Mouse (Mus musculus) liver, adult 2 months (tissue): ENCODE measurements around the gene Nicn1. TPM values are rescaled to one million over a fixed set of nuclear protein-coding genes. Genes with fewer than 3 reads are reported as not detected.
A peak's percentile ranks its signal among the peaks of the same experiment; 100 is the strongest.

Source experiments
- DNase-seq: peaks from one replicate; pipeline ENCODE4 v3.0.0-alpha.2; 2011; ENCODE audit warnings: low read depth, low spot score; ENCODE audit errors: extremely low read depth
- H3K27ac ChIP-seq: fragments of 200-500 bp; replicated peaks from 2 replicates; pipeline ENCODE4 v1.5.1; 2012; ENCODE audit warnings: low read depth, mild to moderate bottlenecking, control low read depth, inconsistent platforms, low read length; ENCODE audit not compliant: insufficient read depth
- H3K27me3 ChIP-seq: fragments of 200-500 bp; 2 replicates; pipeline ENCODE4 v1.6.1; 2012; ENCODE audit warnings: mild to moderate bottlenecking, moderate library complexity, low read length, inconsistent platforms; ENCODE audit not compliant: control insufficient read depth, insufficient read depth
- H3K36me3 ChIP-seq: fragments of 200-500 bp; 2 replicates; pipeline ENCODE4 v1.6.1; 2012; ENCODE audit warnings: low read length, inconsistent platforms; ENCODE audit not compliant: control insufficient read depth, insufficient read depth
- H3K4me1 ChIP-seq: fragments of 200-500 bp; 2 replicates; pipeline ENCODE4 v1.6.1; 2011; ENCODE audit warnings: low read length; ENCODE audit not compliant: control insufficient read depth, insufficient read depth
- H3K4me3 ChIP-seq: fragments of 200-500 bp; 2 replicates; pipeline ENCODE4 v1.5.1; 2011; ENCODE audit warnings: low read depth, mild to moderate bottlenecking, control low read depth, low read length, moderate library complexity; ENCODE audit not compliant: insufficient read depth
- H3K79me2 ChIP-seq: fragments of 200-500 bp; 2 replicates; pipeline ENCODE4 v1.6.1; 2012; ENCODE audit warnings: inconsistent platforms, mild to moderate bottlenecking, low read length, moderate library complexity; ENCODE audit not compliant: control insufficient read depth, insufficient read depth
- H3K9ac ChIP-seq: fragments of 200-500 bp; 2 replicates; pipeline ENCODE4 v1.6.1; 2012; ENCODE audit warnings: low read depth, mild to moderate bottlenecking, control low read depth, inconsistent platforms, low read length
- CTCF ChIP-seq: fragments of 200-500 bp; IDR thresholded peaks from 2 replicates; pipeline ENCODE4 v1.5.1; 2011; ENCODE audit warnings: low read depth, low read length, control low read depth
- POLR2A ChIP-seq: fragments of 200-500 bp; IDR thresholded peaks from 2 replicates; pipeline ENCODE4 v1.6.1; 2011; ENCODE audit warnings: low read length, control low read depth; ENCODE audit not compliant: insufficient read depth; ENCODE audit errors: extremely low read depth
- WGBS: fragments of 180-500 bp; shearing (Covaris S2); methylation state at CpG from one replicate; pipeline ENCODE4 v1.1.7; 2018; 5-methylcytosine and 5-hydroxymethylcytosine counted together
- polyA plus RNA-seq: library from polyadenylated mRNA; depleted of rRNA; stranded (reverse); fragments of >200 nt; gene quantifications from 2 replicates; pipeline ENCODE4 v1.2.3, GENCODE M21; 2012; rRNA removed
- total RNA-seq: library from RNA; depleted of rRNA; stranded (reverse); fragments of >200 nt; gene quantifications from 2 replicates; pipeline ENCODE4 v1.2.3, GENCODE M21; 2014; rRNA removed

The Nicn1 gene
- total and polyA plus RNA-seq, 2 experiments: 5.8 to 15.9 TPM

- H3K27me3 ChIP-seq: no peaks in the 10 kb centered on the region
- H3K27ac ChIP-seq: peak overlapping the region; percentile 99
- H3K4me1 ChIP-seq: peaks cover 25% of the 10 kb centered on the region
- peaks cover 12% of the 10 kb centered on the region for H3K36me3 ChIP-seq
- TF ChIP-seq POLR2A (no peak), CTCF (no peak)
- peak overlapping the region; percentile 86 for H3K4me3 ChIP-seq
- peaks cover 4% of the 10 kb centered on the region; the same call in 1 of the 2 replicates for H3K79me2 ChIP-seq
- H3K9ac ChIP-seq: peak overlapping the region; percentile 68
- DNase-seq: no peak
Observed at GRCm38 (mm10) chr9:108341801-108342200, 51.6 kb downstream of the Nicn1 start.

GRCm38 (mm10) chr9:108342301-108342831 is 52.1 kb downstream of the Nicn1 start:
- Histone ChIP-seq H3K9ac (no peak overlapping the region), H3K4me3 (no peak overlapping the region), H3K36me3 (peaks cover 12% of the 10 kb centered on the region), H3K4me1 (peaks cover 25% of the 10 kb centered on the region), H3K79me2 (peaks cover 4% of the 10 kb centered on the region; the same call in 1 of the 2 replicates), H3K27me3 (no peaks in the 10 kb centered on the region), H3K27ac (peak overlapping the region; percentile 99)
- peak; percentile 100 for DNase-seq
- under 1% methylated on average over 5 of the region's 5 CpGs for WGBS
- TF ChIP-seq POLR2A (no peak), CTCF (no peak)

GRCm38 (mm10) chr9:108343331-108343730 is 53.1 kb downstream of the Nicn1 start:
- H3K4me1 ChIP-seq: peaks cover 25% of the 10 kb centered on the region

DNA sequence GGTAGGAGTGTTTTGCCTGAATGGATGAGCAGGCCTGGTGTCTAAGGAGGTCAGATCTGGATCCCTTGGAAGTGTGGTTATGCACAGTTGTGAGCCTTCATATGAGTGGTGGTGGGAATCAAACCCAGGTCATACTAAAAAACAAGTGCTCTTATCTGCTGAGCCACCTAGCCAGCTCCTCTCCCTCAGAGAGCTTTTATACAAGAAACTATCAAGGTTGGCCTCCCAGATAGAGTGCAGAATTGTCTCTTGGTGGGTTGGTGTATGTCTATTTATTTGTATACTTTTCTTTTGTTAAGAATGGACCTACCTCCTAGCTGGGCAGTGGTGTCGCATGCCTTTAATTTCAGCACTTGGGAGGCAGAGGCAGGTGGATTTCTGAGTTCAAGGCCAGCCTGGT is 53.6 kb downstream of the Nicn1 start:
- H3K27ac ChIP-seq: peak overlapping the region; percentile 90
- 21% methylated on average over 1 of the region's 1 CpGs for WGBS
- H3K4me3 ChIP-seq: no peak overlapping the region
- H3K79me2 ChIP-seq: peaks cover 4% of the 10 kb centered on the region; the same call in 1 of the 2 replicates
- peaks cover 24% of the 10 kb centered on the region for H3K4me1 ChIP-seq
- no peak overlapping the region for H3K9ac ChIP-seq
- no peak for DNase-seq
- peaks cover 10% of the 10 kb centered on the region for H3K36me3 ChIP-seq
- H3K27me3 ChIP-seq: no peaks in the 10 kb centered on the region
- TF ChIP-seq POLR2A: no peak
- TF ChIP-seq CTCF: no peak

More at GRCm38 (mm10) chr9:108343331-108343730, 53.1 kb downstream of the Nicn1 start:
- Histone ChIP-seq H3K27me3 (no peaks in the 10 kb centered on the region), H3K27ac (peak overlapping the region; percentile 90), H3K4me3 (no peak overlapping the region), H3K79me2 (peaks cover 4% of the 10 kb centered on the region; the same call in 1 of the 2 replicates), H3K9ac (peak overlapping the region; percentile 54), H3K36me3 (peaks cover 10% of the 10 kb centered on the region)
- TF ChIP-seq POLR2A (no peak), CTCF (no peak)
- WGBS: 36% methylated on average over 3 of the region's 3 CpGs
- DNase-seq: peak; percentile 68

GRCm38 (mm10) chr9:108344471-108344870 is 54.2 kb downstream of the Nicn1 start:
- H3K79me2 ChIP-seq: peaks cover 10% of the 10 kb centered on the region; the same call in 1 of the 2 replicates
- TF ChIP-seq CTCF: no peak
- no peak for TF ChIP-seq POLR2A
- DNase-seq: peak; percentile 92
- peak overlapping the region; percentile 90 for H3K27ac ChIP-seq
- H3K27me3 ChIP-seq: no peaks in the 10 kb centered on the region
- peaks cover 24% of the 10 kb centered on the region for H3K4me1 ChIP-seq
- no peak overlapping the region for H3K9ac ChIP-seq
- H3K36me3 ChIP-seq: peaks cover 10% of the 10 kb centered on the region
- H3K4me3 ChIP-seq: no peak overlapping the region
- 37% methylated on average over 4 of the region's 4 CpGs for WGBS

Other genes starting within 250 kb of the Nicn1 start
- gene Gmppb, start 241.2 kb upstream of the Nicn1 start, total RNA-seq: 14.0 and 54.7 TPM in 2 replicates
- 16.5 and 21.4 TPM in 2 replicates for gene Gmppb, start 241.2 kb upstream of the Nicn1 start, polyA plus RNA-seq
- gene Amigo3, start 237.3 kb upstream of the Nicn1 start, total RNA-seq: 0.37 and 0.47 TPM in 2 replicates
- 1.2 and 2.8 TPM in 2 replicates for gene Amigo3, start 237.3 kb upstream of the Nicn1 start, polyA plus RNA-seq
- gene Mst1, start 210.0 kb upstream of the Nicn1 start, total RNA-seq: 143 and 177 TPM in 2 replicates
- gene Mst1, start 210.0 kb upstream of the Nicn1 start, polyA plus RNA-seq: 203 and 264 TPM in 2 replicates
- gene Rnf123, start 207.1 kb upstream of the Nicn1 start, total RNA-seq: 19.6 and 29.6 TPM in 2 replicates
- 79.8 and 97.5 TPM in 2 replicates for gene Rnf123, start 207.1 kb upstream of the Nicn1 start, polyA plus RNA-seq
- 53.3 and 54.3 TPM in 2 replicates for gene Apeh, start 195.8 kb upstream of the Nicn1 start, total RNA-seq
- 89.0 and 116 TPM in 2 replicates for gene Apeh, start 195.8 kb upstream of the Nicn1 start, polyA plus RNA-seq
- gene Bsn, start 100.0 kb upstream of the Nicn1 start, total RNA-seq: under 0.01 TPM in 2 replicates
- under 0.01 TPM in 1 of 2 replicates, not detected in the other for gene Bsn, start 100.0 kb upstream of the Nicn1 start, polyA plus RNA-seq
- 20.7 and 28.8 TPM in 2 replicates for gene Dag1, start 26.5 kb upstream of the Nicn1 start, total RNA-seq
- 24.9 and 29.9 TPM in 2 replicates for gene Dag1, start 26.5 kb upstream of the Nicn1 start, polyA plus RNA-seq
- gene Amt, start 6.4 kb downstream of the Nicn1 start, total RNA-seq: 65.5 and 66.6 TPM in 2 replicates
- gene Amt, start 6.4 kb downstream of the Nicn1 start, polyA plus RNA-seq: 45.8 and 54.5 TPM in 2 replicates
- 123 TPM in 2 replicates for gene Rhoa, start 15.7 kb downstream of the Nicn1 start, total RNA-seq
- gene Rhoa, start 15.7 kb downstream of the Nicn1 start, polyA plus RNA-seq: 64.7 and 82.8 TPM in 2 replicates
- 17.7 and 17.9 TPM in 2 replicates for gene Tcta, start 15.7 kb downstream of the Nicn1 start, total RNA-seq
- 35.2 and 41.2 TPM in 2 replicates for gene Tcta, start 15.7 kb downstream of the Nicn1 start, polyA plus RNA-seq
- 5,129 and 5,348 TPM in 2 replicates for gene Gpx1, start 48.5 kb downstream of the Nicn1 start, total RNA-seq
- gene Gpx1, start 48.5 kb downstream of the Nicn1 start, polyA plus RNA-seq: 8,357 and 9,405 TPM in 2 replicates
- 62.0 and 63.8 TPM in 2 replicates for gene Usp4, start 57.4 kb downstream of the Nicn1 start, total RNA-seq
- gene Usp4, start 57.4 kb downstream of the Nicn1 start, polyA plus RNA-seq: 63.3 and 65.2 TPM in 2 replicates
- not detected in 2 replicates for gene 1700102P08Rik, start 102.4 kb downstream of the Nicn1 start, total RNA-seq
- gene 1700102P08Rik, start 102.4 kb downstream of the Nicn1 start, polyA plus RNA-seq: not detected in 2 replicates
- gene Ccdc36, start 138.1 kb downstream of the Nicn1 start, total RNA-seq: not detected in 2 replicates
- gene Ccdc36, start 138.1 kb downstream of the Nicn1 start, polyA plus RNA-seq: not detected in 2 replicates
- gene BC048562, start 146.1 kb downstream of the Nicn1 start, total RNA-seq: not detected in 2 replicates
- not detected in 2 replicates for gene BC048562, start 146.1 kb downstream of the Nicn1 start, polyA plus RNA-seq
- gene Ccdc71, start 170.1 kb downstream of the Nicn1 start, total RNA-seq: 5.6 and 6.4 TPM in 2 replicates
- gene Ccdc71, start 170.1 kb downstream of the Nicn1 start, polyA plus RNA-seq: 13.2 and 15.7 TPM in 2 replicates
- 8.7 and 10.1 TPM in 2 replicates for gene Klhdc8b, start 171.2 kb downstream of the Nicn1 start, total RNA-seq
- gene Klhdc8b, start 171.2 kb downstream of the Nicn1 start, polyA plus RNA-seq: 13.2 and 25.6 TPM in 2 replicates
- gene Lamb2, start 189.3 kb downstream of the Nicn1 start, total RNA-seq: 4.0 and 4.8 TPM in 2 replicates
- gene Lamb2, start 189.3 kb downstream of the Nicn1 start, polyA plus RNA-seq: 2.7 and 5.0 TPM in 2 replicates
- 24.3 and 34.1 TPM in 2 replicates for gene Usp19, start 200.2 kb downstream of the Nicn1 start, total RNA-seq
- gene Usp19, start 200.2 kb downstream of the Nicn1 start, polyA plus RNA-seq: 51.7 and 80.5 TPM in 2 replicates
- gene Qars, start 217.3 kb downstream of the Nicn1 start, total RNA-seq: 69.6 and 70.6 TPM in 2 replicates
- gene Qars, start 217.3 kb downstream of the Nicn1 start, polyA plus RNA-seq: 90.2 and 99.4 TPM in 2 replicates
- gene Qrich1, start 226.4 kb downstream of the Nicn1 start, total RNA-seq: 43.0 and 52.7 TPM in 2 replicates
- gene Qrich1, start 226.4 kb downstream of the Nicn1 start, polyA plus RNA-seq: 50.7 and 54.9 TPM in 2 replicates